20 mouse cellular contexts compared by ENCODE assay signal in the genomic region with DNA sequence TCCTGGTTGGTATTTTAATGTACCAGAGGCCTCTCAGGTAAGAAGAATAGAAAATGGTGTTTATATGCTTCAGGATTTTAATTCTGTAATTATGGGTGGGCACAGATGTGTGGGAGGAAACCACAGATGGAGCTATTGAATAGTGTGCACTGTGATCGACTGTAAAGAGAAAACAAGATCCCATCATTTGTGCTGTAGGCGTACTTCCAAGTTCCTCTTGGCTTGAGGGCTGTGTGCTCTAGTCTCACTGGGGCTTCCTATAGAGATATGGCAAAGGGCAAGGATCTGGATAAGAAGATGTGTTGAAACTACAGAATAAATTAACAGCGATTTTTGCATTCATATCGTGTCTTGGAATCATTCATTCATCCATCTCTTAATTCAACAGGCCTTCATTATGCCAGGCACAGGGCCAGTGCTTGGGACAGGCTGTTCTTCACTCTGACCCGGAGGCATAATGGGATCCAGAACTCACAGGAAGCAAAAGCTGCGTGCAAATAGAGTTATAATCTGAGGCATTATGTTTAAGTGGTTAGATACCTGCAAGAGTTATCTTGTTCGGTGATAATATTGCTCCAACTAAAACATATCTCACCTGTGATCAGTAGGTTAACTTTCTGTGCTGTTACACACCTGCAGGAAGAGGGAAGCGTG.
DNase-seq lines count a peak whose midpoint lies in the region; ATAC-seq and TF ChIP-seq lines count a peak whose summit lies in the region.
"Had no signal": no experiment of that assay in that cellular context is flagged by ENCODE, and none has a peak within 500 bp of the region (broad histone marks: within the 10 kb centered on the region; RNA-seq: fewer than 3 reads in every experiment).

No protein-coding gene starts in this region.

- H3K27ac ChIP-seq in forebrain, embryonic 14.5 days (ENCODE audit: low read depth, low read length) = no peak overlapping the region
- H3K27ac ChIP-seq in forebrain, embryonic 12.5 days = no peak overlapping the region
- no peak overlapping the region for H3K27ac ChIP-seq in layer of hippocampus, adult 2 months
- H3K27ac ChIP-seq: embryonic facial prominence, embryonic 13.5 days; hindbrain, embryonic 15.5 days; midbrain, embryonic 10.5 days; stomach, postnatal 0 days had no signal

- no peak overlapping the region for H3K9ac ChIP-seq in forebrain, embryonic 14.5 days (ENCODE audit: low read length)
- no peak overlapping the region for H3K9ac ChIP-seq in forebrain, embryonic 12.5 days
- H3K9ac ChIP-seq: embryonic facial prominence, embryonic 13.5 days; hindbrain, embryonic 15.5 days had no signal

- no peak for TF ChIP-seq POLR2A in brain, embryonic 14.5 days (IDR thresholded peaks at IDR 0.05; ENCODE audit: borderline replicate concordance, extremely low read depth, insufficient read depth, insufficient read length, poor library complexity, severe bottlenecking)

- H3K9me3 ChIP-seq in forebrain, embryonic 14.5 days (replicated peaks; ENCODE audit: control insufficient read depth, low read length) = no peaks in the 10 kb centered on the region
- no peaks in the 10 kb centered on the region for H3K9me3 ChIP-seq in forebrain, embryonic 12.5 days
- H3K9me3 ChIP-seq: embryonic facial prominence, embryonic 13.5 days; hindbrain, embryonic 15.5 days; midbrain, embryonic 10.5 days had no signal

- TF ChIP-seq CTCF in layer of hippocampus, adult 2 months (conservative IDR thresholded peaks at IDR 0.05) = no peak
- no peak for TF ChIP-seq CTCF in brain, embryonic 14.5 days (IDR thresholded peaks at IDR 0.05; ENCODE audit: borderline replicate concordance, extremely low read depth, insufficient read depth, insufficient read length)

- no peaks in the 10 kb centered on the region for H3K4me1 ChIP-seq in forebrain, embryonic 14.5 days (ENCODE audit: control insufficient read depth, insufficient read depth, low read length)
- no peaks in the 10 kb centered on the region for H3K4me1 ChIP-seq in forebrain, embryonic 12.5 days
- H3K4me1 ChIP-seq: embryonic facial prominence, embryonic 13.5 days; hindbrain, embryonic 15.5 days had no signal

- H3K27me3 ChIP-seq in forebrain, embryonic 14.5 days (replicated peaks; ENCODE audit: control insufficient read depth, insufficient read depth, low read length) = no peaks in the 10 kb centered on the region
- H3K27me3 ChIP-seq in forebrain, embryonic 12.5 days = no peaks in the 10 kb centered on the region
- H3K27me3 ChIP-seq: embryonic facial prominence, embryonic 13.5 days; hindbrain, embryonic 15.5 days had no signal

- peak; percentile 54; the same call in 1 of the 2 replicates for ATAC-seq in forebrain, embryonic 14.5 days
- ATAC-seq in forebrain, embryonic 12.5 days (ENCODE audit: low FRiP score) = no peak
- ATAC-seq: intestine, embryonic 16.5 days had no signal

- peak; percentile 75 for DNase-seq in forebrain, embryonic 14.5 days (ENCODE audit: low spot score)
- peak; percentile 7 to 17 for DNase-seq in layer of hippocampus, adult 2 months (ENCODE audit: low spot score in 2 of 2)
- no peak for DNase-seq in layer of hippocampus, postnatal 10 days (ENCODE audit: low spot score in 2 of 2)
- DNase-seq in brain, embryonic 14.5 days (ENCODE audit: low read depth) = peak; percentile 79
- peak; percentile 64 for DNase-seq in gonadal fat pad, adult 2 months (ENCODE audit: low read depth)
- DNase-seq in gastrocnemius, postnatal 25 days = no peak
- DNase-seq: adrenal gland, postnatal 25 days; cerebellum, postnatal 36 days; embryo, embryonic 11 days; gastrocnemius, postnatal 10 days; heart, postnatal 36 days; kidney, postnatal 25 days; lung, postnatal 4 days had no signal

- WGBS in forebrain, embryonic 14.5 days = 65% methylated on average over 8 of the region's 8 CpGs
- WGBS in forebrain, embryonic 12.5 days = 84% methylated on average over 8 of the region's 8 CpGs

- H3K4me2 ChIP-seq in forebrain, embryonic 14.5 days (ENCODE audit: low read length) = no peak overlapping the region
- no peak overlapping the region for H3K4me2 ChIP-seq in forebrain, embryonic 12.5 days
- H3K4me2 ChIP-seq: embryonic facial prominence, embryonic 13.5 days; hindbrain, embryonic 15.5 days had no signal

- H3K4me3 ChIP-seq in forebrain, embryonic 14.5 days (ENCODE audit: low read depth, low read length) = no peak overlapping the region
- H3K4me3 ChIP-seq in forebrain, embryonic 12.5 days (replicated peaks) = no peak overlapping the region
- H3K4me3 ChIP-seq in layer of hippocampus, adult 2 months = no peak overlapping the region
- H3K4me3 ChIP-seq: embryonic facial prominence, embryonic 13.5 days; erythroblast, embryonic 14.5 days; hindbrain, embryonic 15.5 days; midbrain, embryonic 10.5 days had no signal

- H3K36me3 ChIP-seq in forebrain, embryonic 14.5 days (ENCODE audit: control insufficient read depth, insufficient read depth, low read length) = no peaks in the 10 kb centered on the region
- no peaks in the 10 kb centered on the region for H3K36me3 ChIP-seq in forebrain, embryonic 12.5 days (replicated peaks)
- H3K36me3 ChIP-seq: embryonic facial prominence, embryonic 13.5 days; hindbrain, embryonic 15.5 days; midbrain, embryonic 10.5 days had no signal

Comparison
In these comparisons a context has a peak if more than half of its experiments do, and no peak if none do; other contexts are left out.
1. DNase-seq: peak in forebrain, embryonic 14.5 days (single experiment), layer of hippocampus, adult 2 months (2 of 2), brain, embryonic 14.5 days (single experiment) and gonadal fat pad, adult 2 months (single experiment); none in layer of hippocampus, postnatal 10 days (0 of 2) and gastrocnemius, postnatal 25 days (single experiment).